Mouse (Mus musculus) bone marrow, adult 2 months (tissue): Measurements from ENCODE around the gene Chchd10. TPM values are rescaled to one million over a fixed set of nuclear protein-coding genes. Genes with fewer than 3 reads are reported as not detected.
A peak's percentile ranks its signal among the peaks of the same experiment; 100 is the strongest.
"Not testable (repeated sequence)": the region's sequence is repeated elsewhere in the genome, so short reads cannot be mapped to it uniquely, and the experiment has no call there.

Source experiments
- H3K27ac ChIP-seq: fragments of 200-500 bp; 2 replicates; pipeline ENCODE4 v1.5.1; 2012; ENCODE audit warnings: low read depth, mild to moderate bottlenecking, control low read depth, inconsistent platforms, low read length; ENCODE audit not compliant: control insufficient read depth, poor library complexity, insufficient read depth
- H3K4me1 ChIP-seq: fragments of 200-500 bp; 2 replicates; pipeline ENCODE4 v1.6.1; 2011; ENCODE audit warnings: low read length; ENCODE audit not compliant: control insufficient read depth, insufficient read depth
- H3K4me3 ChIP-seq: fragments of 200-500 bp; replicated peaks from 2 replicates; pipeline ENCODE3; 2011; ENCODE audit warnings: mild to moderate bottlenecking, low read depth, low read length, control low read depth; ENCODE audit not compliant: control insufficient read depth
- CTCF ChIP-seq: fragments of 200-500 bp; IDR thresholded peaks from 2 replicates; pipeline ENCODE4 v1.5.1; 2011; ENCODE audit warnings: low read length, control low read depth; ENCODE audit not compliant: control insufficient read depth, insufficient read depth
- POLR2A ChIP-seq: fragments of 200-500 bp; IDR thresholded peaks from 2 replicates; pipeline ENCODE4 v1.6.1; 2011; ENCODE audit warnings: low read depth, mild to moderate bottlenecking, control low read depth, low read length, borderline replicate concordance; ENCODE audit not compliant: control insufficient read depth
- WGBS: fragments of 180-500 bp; shearing (Covaris S2); methylation state at CpG from one replicate; pipeline ENCODE4 v1.1.7; 2018; 5-methylcytosine and 5-hydroxymethylcytosine counted together
- polyA plus RNA-seq: library from polyadenylated mRNA; stranded (reverse); fragments of >200 nt; gene quantifications from 2 replicates; pipeline ENCODE4 v1.2.4, GENCODE M21; 2011; ENCODE audit warnings: low replicate concordance; ENCODE audit not compliant: missing spikeins, insufficient read depth, insufficient read length

The Chchd10 gene
- polyA plus RNA-seq: 78.1 and 103 TPM in 2 replicates

GRCm38 (mm10) chr10:75932891-75933290 is at the start of gene Chchd10:
TSS of gene Chchd10 (plus strand) at chr10:75933130.
- peak within 1 kb of the TSS; percentile 43 for H3K4me3 ChIP-seq
- no peaks in the 10 kb centered on the region for H3K4me1 ChIP-seq
- WGBS: 75% methylated on average over 6 of the region's 6 CpGs
- TF ChIP-seq POLR2A (no peak), CTCF (no peak)
- H3K27ac ChIP-seq: peak within 1 kb of the TSS; percentile 40; the same call in 1 of the 2 replicates

DNA sequence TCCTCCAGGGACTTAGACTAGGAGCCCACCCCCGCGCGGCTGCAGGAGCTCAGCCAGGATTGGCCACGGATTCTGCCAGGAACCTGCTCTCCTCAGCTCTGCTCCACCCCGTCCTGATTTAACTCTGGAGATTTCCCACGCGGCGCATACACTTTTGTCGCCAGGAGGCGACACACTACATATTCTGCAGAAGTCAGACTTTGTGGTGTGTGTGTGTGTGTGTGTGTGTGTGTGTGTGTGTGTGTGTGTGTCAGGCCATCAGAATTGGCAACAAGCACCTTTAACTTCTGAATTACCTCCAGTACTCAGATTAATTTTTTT is 49.7 kb upstream of the Chchd10 start:
- no peak overlapping the region for H3K4me3 ChIP-seq
- no peaks in the 10 kb centered on the region for H3K4me1 ChIP-seq
- no peak overlapping the region for H3K27ac ChIP-seq
- no peak for TF ChIP-seq POLR2A
- TF ChIP-seq CTCF: peak; percentile 42; the same call in 1 of the 2 replicates
- 2% methylated on average over 10 of the region's 10 CpGs for WGBS

- Histone ChIP-seq H3K4me3 (no peak overlapping the region), H3K4me1 (no peaks in the 10 kb centered on the region), H3K27ac (no peak overlapping the region)
- WGBS: 85% methylated on average over 8 of the region's 8 CpGs
- TF ChIP-seq CTCF (no peak), POLR2A (no peak)
Measured at GRCm38 (mm10) chr10:75884742-75885141, 48.2 kb upstream of the Chchd10 start.

DNA sequence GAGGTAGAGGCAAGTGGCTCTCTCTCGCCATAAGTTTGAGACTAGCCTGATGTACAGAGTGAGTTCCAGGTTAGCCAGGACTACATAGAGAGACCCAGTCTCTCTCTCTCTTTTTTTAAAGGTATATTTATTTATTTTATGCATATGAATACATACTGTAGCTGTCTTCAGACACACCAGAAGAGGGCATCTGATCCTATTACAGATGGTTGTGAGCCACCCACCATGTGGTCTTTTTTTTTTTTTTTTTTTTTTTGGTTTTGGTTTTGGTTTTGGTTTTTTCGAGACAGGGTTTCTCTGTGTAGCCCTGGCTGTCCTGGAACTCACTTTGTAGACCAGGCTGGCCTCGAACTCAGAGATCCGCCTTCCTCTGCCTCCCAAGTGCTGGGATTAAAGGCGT is 45.4 kb upstream of the Chchd10 start:
- H3K4me3 ChIP-seq, H3K4me1 ChIP-seq, H3K27ac ChIP-seq: not testable (repeated sequence)
- WGBS: 64% methylated on average over 5 of the region's 5 CpGs

GRCm38 (mm10) chr10:75889406-75890153 is 43.4 kb upstream of the Chchd10 start:
- TF ChIP-seq CTCF: no peak
- TF ChIP-seq POLR2A: no peak
- peaks cover 1% of the 10 kb centered on the region; the same call in 1 of the 2 replicates for H3K4me1 ChIP-seq
- WGBS: 64% methylated on average over 8 of the region's 8 CpGs
- no peak overlapping the region for H3K4me3 ChIP-seq
- H3K27ac ChIP-seq: no peak overlapping the region

GRCm38 (mm10) chr10:75893089-75893750 is 39.7 kb upstream of the Chchd10 start, which contains the start of gene Derl3:
TSS of gene Derl3 (plus strand) at chr10:75893413.
- Histone ChIP-seq H3K4me1 (peaks cover 1% of the 10 kb centered on the region; the same call in 1 of the 2 replicates), H3K4me3 (peak within 1 kb of the TSS; percentile 53), H3K27ac (no peak within 1 kb of the TSS; the same call in 1 of the 2 replicates)
- WGBS: 2% methylated on average over 51 of the region's 51 CpGs
- TF ChIP-seq CTCF (no peak), POLR2A (no peak; the same call in 1 of the 2 replicates)

DNA sequence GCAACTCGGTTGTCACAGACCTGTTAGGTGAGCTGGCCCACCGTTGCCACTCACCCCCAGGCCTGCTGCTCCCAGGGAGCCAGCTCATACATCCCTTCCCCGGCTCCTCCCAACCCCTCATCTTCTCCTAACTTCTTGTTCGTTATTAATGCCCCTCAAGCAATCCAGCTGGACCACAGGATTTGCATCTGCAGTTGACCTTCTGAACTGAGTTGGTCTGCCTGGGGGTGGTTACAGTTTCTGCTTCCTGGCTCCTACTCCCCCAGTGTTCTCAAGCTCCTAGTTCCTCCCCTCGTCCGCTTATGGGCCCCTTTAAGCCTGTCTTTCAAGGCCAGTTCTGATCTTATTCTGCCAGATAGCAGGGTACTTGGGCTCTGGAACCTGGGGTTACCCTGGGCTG is 38.3 kb upstream of the Chchd10 start:
- Histone ChIP-seq H3K27ac (no peak overlapping the region), H3K4me1 (peaks cover 1% of the 10 kb centered on the region; the same call in 1 of the 2 replicates), H3K4me3 (no peak overlapping the region)
- TF ChIP-seq POLR2A (no peak), CTCF (no peak)
- WGBS: 81% methylated on average over 6 of the region's 6 CpGs

DNA sequence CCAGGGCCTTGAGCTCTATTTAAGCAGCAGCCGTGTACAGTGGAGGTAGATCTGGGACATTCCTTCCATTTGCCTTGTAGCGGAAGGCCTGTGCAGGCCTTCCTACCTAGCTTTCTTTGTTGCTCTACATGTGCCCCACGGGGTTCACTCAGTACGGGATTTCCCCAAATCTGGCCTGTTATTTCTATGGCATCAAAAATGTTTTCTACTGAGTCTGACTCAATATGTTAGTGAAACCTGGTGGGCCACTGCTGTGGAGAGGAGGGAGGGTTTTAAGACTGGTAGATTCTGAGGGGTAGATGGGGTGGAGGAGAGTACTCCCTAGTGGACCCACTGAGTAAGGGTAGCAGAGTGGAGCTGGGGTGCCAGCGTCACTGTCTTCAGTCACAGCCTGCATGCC is 37.2 kb upstream of the Chchd10 start:
- H3K4me1 ChIP-seq: peaks cover 1% of the 10 kb centered on the region; the same call in 1 of the 2 replicates
- H3K4me3 ChIP-seq: no peak overlapping the region
- WGBS: 88% methylated on average over 5 of the region's 5 CpGs
- H3K27ac ChIP-seq: no peak overlapping the region
- TF ChIP-seq POLR2A: no peak
- TF ChIP-seq CTCF: no peak

DNA sequence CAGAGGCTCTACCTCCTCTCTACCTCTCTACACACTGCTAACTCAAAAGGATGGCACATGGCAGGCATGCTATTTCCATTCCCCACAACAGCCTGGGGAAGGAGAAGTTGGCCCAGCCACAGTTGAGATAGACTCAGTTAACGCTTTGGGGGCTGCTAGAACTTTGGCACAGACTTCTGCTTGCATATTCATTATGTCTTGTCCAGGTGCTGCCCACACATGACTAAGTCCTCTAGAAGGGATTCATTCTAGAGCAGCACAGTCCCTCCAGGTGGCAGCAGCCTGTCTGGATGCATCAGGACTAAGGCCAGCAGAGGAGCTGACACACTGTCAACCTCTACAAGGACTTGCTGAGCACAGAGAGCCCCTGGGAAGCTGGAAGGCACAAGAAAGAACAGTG is 36.7 kb upstream of the Chchd10 start:
- no peak for TF ChIP-seq CTCF
- TF ChIP-seq POLR2A: no peak
- 90% methylated on average over 1 of the region's 1 CpGs for WGBS
- H3K4me3 ChIP-seq: no peak overlapping the region
- H3K27ac ChIP-seq: no peak overlapping the region
- peaks cover 1% of the 10 kb centered on the region; the same call in 1 of the 2 replicates for H3K4me1 ChIP-seq
